Mouse (Mus musculus): ENCODE measurements around the gene Nprl2.

Gene Nprl2

GRCm38 (mm10) chr9:107541474-107542351 is at the start of gene Nprl2, which contains the start of gene Cyb561d2:
Gene Nprl2 (plus strand): TSS chr9:107542226.
Gene Cyb561d2 (minus strand): TSS chr9:107542193.
- peak; percentile 86 for DNase-seq (ENCODE audit: low spot score)

DNA sequence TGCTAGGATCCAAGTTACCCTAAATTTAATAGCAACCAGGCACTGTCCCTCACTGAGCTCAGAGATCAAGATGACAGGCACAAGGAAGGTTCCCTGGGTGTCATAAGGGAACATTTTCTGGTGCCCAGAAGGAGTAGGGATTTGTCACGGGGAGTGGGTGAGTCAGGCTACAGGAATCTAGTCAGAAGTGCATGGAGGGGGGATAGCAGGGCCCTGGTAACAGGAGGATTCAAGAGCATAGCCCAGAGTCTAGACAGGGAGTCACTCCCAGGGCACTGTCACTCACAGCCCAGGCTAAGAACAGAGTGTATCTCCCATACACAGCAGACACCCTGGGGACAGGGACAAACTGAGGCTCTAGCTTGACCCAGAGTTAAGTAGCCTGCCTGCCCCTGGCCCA is 48.5 kb upstream of the Nprl2 start:
- no peak for DNase-seq (ENCODE audit: low spot score)

GRCm38 (mm10) chr9:107494238-107494637 is 47.8 kb upstream of the Nprl2 start:
- no peak for DNase-seq (ENCODE audit: low spot score)

- no peak for DNase-seq (ENCODE audit: low spot score)
Measured at GRCm38 (mm10) chr9:107496359-107496758, 45.7 kb upstream of the Nprl2 start.

- DNase-seq (ENCODE audit: low spot score) = no peak
Measured at GRCm38 (mm10) chr9:107500708-107501286, 41.2 kb upstream of the Nprl2 start.

- DNase-seq (ENCODE audit: low spot score) = no peak
Measured at GRCm38 (mm10) chr9:107502131-107502846, 39.7 kb upstream of the Nprl2 start.

- no peak for DNase-seq (ENCODE audit: low spot score)
Measured at GRCm38 (mm10) chr9:107504662-107505537, 37.1 kb upstream of the Nprl2 start.

GRCm38 (mm10) chr9:107508266-107508665 is 33.8 kb upstream of the Nprl2 start:
- DNase-seq (ENCODE audit: low spot score) = no peak

DNA sequence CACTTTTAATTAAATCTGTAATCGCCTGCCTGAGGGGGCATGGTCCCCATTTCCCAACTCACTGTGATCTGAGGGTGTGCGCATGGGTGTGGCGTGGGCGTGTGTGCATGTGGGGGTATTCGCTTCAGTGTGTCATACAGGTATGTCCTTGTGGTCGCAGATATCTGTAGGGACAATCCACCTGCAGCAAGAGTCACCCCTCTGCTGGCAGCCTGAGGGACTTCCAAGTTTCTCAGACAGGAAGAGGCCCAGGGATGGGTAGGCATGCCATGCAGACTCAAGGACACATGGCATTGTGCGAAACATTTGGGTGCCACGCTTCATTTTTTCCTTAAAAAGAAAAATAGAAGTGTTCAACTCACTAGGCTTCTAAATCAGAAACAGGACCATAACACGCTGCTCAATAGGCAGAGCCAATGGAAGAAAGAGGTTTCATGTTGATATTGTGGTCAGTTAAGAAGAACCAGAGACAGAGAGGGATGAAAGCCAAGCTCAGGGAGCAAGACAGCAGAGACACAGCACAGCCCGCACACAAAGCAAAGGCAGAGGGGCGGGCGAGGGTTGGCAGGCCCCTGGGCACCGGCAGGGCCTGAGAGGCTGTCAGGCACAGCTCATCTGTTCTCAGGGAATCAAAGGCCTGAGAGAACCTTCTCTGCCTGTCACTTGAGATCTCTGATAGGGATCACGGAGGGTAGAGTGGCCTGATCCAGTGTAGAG is 31.5 kb upstream of the Nprl2 start:
- no peak for DNase-seq (ENCODE audit: low spot score)

DNA sequence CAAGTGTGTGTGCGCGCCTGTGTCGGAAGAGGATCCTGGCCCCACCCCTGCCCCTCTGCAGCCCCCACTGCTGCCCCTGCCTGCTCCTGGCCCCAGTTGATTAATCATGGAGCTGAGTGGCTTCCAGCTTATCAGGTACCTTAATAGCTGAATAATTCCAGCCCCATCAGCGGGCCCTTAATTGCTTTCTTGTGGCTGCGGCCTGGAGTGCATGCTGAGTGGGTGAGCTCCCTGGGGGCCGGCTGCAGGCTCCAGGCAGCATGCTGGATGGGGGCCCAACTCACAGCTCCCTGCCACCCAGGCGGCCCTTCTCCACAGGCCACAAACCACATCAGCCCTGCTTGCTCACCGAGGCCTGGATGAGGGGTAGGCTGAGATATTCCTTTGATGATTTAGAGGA is 30.6 kb upstream of the Nprl2 start:
- DNase-seq (ENCODE audit: low spot score) = no peak

- DNase-seq (ENCODE audit: low spot score) = no peak
Measured at GRCm38 (mm10) chr9:107512326-107512725, 29.7 kb upstream of the Nprl2 start.

GRCm38 (mm10) chr9:107514303-107514955 is 27.6 kb upstream of the Nprl2 start:
- DNase-seq (ENCODE audit: low spot score) = peak; percentile 81

DNA sequence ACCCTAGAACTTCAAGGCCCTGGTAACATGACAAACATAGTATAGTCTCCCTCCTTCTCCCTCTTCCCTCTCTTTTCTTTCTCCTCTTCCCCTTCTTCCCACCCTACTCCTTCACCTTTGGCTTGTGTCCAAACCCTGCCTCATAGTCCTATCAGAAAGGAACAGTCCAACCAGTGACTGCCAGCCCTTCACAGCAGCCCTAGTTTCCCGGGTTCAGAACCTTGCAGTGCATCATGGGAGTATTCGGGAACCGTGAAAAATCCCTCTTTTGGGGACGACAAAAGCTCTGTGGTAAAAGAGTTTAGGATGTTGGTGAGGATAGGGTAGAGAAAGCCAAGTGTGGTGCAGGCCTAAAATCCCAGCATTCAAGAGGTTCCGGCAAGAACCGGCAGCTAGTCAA is 21.7 kb upstream of the Nprl2 start:
- DNase-seq (ENCODE audit: low spot score) = no peak

GRCm38 (mm10) chr9:107521190-107521589 is 20.8 kb upstream of the Nprl2 start:
- DNase-seq (ENCODE audit: low spot score) = no peak

- no peak for DNase-seq (ENCODE audit: low spot score)
Measured at GRCm38 (mm10) chr9:107521711-107522399, 20.2 kb upstream of the Nprl2 start.

- DNase-seq (ENCODE audit: low spot score) = no peak
Measured at GRCm38 (mm10) chr9:107522400-107522711, 19.7 kb upstream of the Nprl2 start.

DNA sequence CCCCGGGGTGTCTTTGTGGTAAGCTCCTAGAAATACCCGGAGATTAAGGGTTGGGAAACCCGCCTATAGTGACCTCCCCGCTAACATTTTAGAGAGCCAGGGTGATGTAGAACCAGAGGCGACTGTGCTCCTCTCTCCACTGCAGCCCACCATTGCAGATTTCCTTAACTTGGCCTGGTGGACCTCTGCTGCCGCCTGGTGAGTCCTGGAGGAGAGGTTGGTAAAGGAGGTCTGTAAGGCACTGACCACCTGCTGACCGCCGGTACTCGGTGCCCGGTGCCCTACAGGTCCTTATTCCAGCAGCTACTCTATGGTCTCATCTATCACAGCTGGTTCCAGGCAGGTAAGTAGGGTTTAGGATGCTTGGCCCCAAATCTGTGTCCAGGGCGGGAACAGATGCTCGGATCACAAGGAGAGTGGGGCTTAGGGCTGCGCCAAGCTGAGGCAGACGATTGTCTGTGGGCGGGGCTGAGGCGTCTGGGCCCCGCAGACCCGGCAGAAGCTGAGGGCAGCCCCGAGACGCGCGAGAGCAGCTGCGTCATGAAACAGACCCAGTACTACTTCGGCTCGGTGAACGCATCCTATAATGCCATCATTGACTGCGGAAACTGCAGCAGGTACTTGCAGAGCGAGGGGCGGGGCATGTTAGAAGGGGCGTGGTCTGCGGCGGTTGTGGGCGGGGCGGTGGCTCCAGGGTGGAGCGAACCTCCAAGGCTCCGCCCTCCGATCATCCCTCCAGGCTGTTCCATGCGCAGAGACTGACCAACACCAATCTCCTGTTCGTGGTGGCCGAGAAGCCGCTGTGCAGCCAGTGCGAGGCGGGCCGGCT is 15.6 kb upstream of the Nprl2 start:
- DNase-seq (ENCODE audit: low spot score) = peak; percentile 89

DNA sequence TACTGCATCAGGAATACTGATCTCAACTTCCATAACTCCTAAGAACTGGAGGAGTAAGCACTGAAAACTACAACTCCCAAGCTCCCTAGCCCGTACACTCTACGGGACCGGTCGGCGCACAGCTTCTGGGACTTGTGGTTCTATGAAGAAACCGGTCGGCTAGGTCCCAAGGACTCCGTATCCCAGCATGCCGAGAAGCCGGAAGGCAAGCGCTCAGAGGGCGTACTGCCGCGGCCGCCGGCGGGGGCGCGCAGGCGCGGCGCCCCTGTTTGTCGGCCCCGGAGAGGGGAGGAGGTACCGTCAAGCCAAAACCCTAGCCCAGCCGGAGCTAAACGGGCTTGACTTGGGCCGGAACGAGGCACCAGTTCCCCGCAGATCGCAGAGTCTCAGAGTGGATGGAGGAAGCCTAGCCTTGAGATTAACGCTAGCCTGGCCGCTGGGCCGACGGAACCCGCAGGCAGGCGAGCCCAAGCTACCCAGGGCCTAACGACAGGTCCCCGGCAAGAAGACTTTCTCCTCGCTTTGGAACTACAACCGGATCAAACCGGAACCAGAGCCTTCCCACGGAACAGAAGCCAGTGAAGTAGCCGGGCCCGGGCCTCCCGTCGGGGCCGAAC is 8.1 kb upstream of the Nprl2 start, which contains the start of gene Tmem115:
Gene Tmem115 (plus strand): TSS at position 155 of the 617 bp plus-strand sequence.
- peak; percentile 78 for DNase-seq (ENCODE audit: low spot score)
